Mouse (Mus musculus) bone marrow, adult 2 months (tissue): Measurements from ENCODE around the gene Ugt1a6a.

Source experiments
- CTCF ChIP-seq: fragments of 200-500 bp; IDR thresholded peaks from 2 replicates; pipeline ENCODE4 v1.5.1; 2011; ENCODE audit warnings: low read length, control low read depth; ENCODE audit not compliant: control insufficient read depth, insufficient read depth
- POLR2A ChIP-seq: fragments of 200-500 bp; IDR thresholded peaks from 2 replicates; pipeline ENCODE4 v1.6.1; 2011; ENCODE audit warnings: low read depth, mild to moderate bottlenecking, control low read depth, low read length, borderline replicate concordance; ENCODE audit not compliant: control insufficient read depth

DNA sequence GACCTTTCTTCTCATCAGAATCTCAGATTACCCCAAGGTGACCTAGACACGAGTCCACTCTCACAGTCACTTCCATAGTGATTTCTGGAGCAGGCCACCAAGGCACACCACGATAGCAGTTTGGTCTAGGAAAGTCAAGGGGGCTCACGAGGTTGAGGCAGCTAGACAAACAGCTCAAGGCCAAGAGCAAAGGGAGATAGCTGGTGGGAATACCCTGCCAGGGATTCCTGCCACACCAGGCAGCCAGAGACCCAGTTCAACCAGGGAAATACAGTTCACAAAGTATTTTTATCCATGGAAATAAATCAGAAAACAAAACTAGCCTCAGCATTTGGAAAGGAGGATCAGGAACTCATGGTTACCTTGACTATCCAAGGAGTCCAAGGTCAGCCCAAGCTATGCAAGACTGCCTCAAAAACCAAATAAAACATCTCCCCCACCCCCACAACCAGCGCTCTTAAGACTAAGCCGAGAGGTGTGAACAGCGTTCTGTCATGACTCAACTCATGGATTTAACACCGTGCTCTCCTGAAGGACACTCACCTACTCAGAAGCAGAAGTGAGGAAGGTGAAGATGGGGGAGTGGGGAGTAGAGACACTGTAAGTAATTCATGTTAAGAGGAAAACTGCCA is 129.7 kb downstream of the Ugt1a6a start:
- TF ChIP-seq CTCF (no peak), POLR2A (no peak)
